Mouse (Mus musculus) lung, embryonic 15.5 days (tissue): ENCODE measurements around the gene Ppp4c. TPM values are rescaled to one million over a fixed set of nuclear protein-coding genes. Genes with fewer than 3 reads are reported as not detected.

Source experiments
- ATAC-seq: fragments of 200-750 bp; cut with Nextera tagmentation; 2 replicates; pipeline ENCODE4 v1.8.0; 2017; ENCODE audit warnings: moderate number of reproducible peaks, borderline replicate concordance; ENCODE audit not compliant: low FRiP score, low TSS enrichment; ENCODE audit errors: extremely low read depth
- H3K27ac ChIP-seq: fragments of 300-500 bp; sonication (generic); 2 replicates; pipeline ENCODE4 v1.5.1; 2015; ENCODE audit warnings: moderate library complexity, mild to moderate bottlenecking, inconsistent platforms
- H3K27me3 ChIP-seq: fragments of 300-500 bp; sonication (generic); 2 replicates; pipeline ENCODE4 v1.6.1; 2015; ENCODE audit warnings: inconsistent platforms
- H3K36me3 ChIP-seq: fragments of 300-500 bp; sonication (generic); 2 replicates; pipeline ENCODE4 v1.6.1; 2015; ENCODE audit warnings: inconsistent platforms
- H3K4me1 ChIP-seq: fragments of 300-500 bp; sonication (generic); 2 replicates; pipeline ENCODE4 v1.6.1; 2015; ENCODE audit warnings: inconsistent platforms
- H3K4me2 ChIP-seq: fragments of 300-500 bp; sonication (generic); 2 replicates; pipeline ENCODE4 v1.6.1; 2015; ENCODE audit warnings: inconsistent platforms, mild to moderate bottlenecking, moderate library complexity
- H3K4me3 ChIP-seq: fragments of 300-500 bp; sonication (generic); 2 replicates; pipeline ENCODE4 v1.5.1; 2015; ENCODE audit warnings: mild to moderate bottlenecking, inconsistent platforms
- H3K9ac ChIP-seq: fragments of 300-500 bp; sonication (generic); 2 replicates; pipeline ENCODE4 v1.6.1; 2015; ENCODE audit warnings: inconsistent platforms
- H3K9me3 ChIP-seq: fragments of 300-500 bp; sonication (generic); 2 replicates; pipeline ENCODE4 v1.6.1; 2016; ENCODE audit warnings: inconsistent platforms
- WGBS: fragments of 180-500 bp; shearing (Covaris S2); methylation state at CpG from one replicate; pipeline ENCODE4 v1.1.7; 2015; 5-methylcytosine and 5-hydroxymethylcytosine counted together
- polyA plus RNA-seq: library from polyadenylated mRNA; unstranded; fragments of >200 nt; fragmentation: Nextera tagmentation; extraction: Ambion mirVana; gene quantifications from 2 replicates; pipeline ENCODE4 v1.2.1, GENCODE M21; 2015

Gene Ppp4c
- polyA plus RNA-seq: 260 and 262 TPM in 2 replicates

GRCm38 (mm10) chr7:126791851-126792720 is at the start of gene Ppp4c:
Gene Ppp4c (minus strand): TSS chr7:126792496.
- no peaks in the 10 kb centered on the region for H3K9me3 ChIP-seq
- H3K27ac ChIP-seq: peak within 1 kb of the TSS; percentile 98
- ATAC-seq: peak; percentile 86
- H3K4me3 ChIP-seq: peak within 1 kb of the TSS; percentile 74
- peaks cover 66% of the 10 kb centered on the region for H3K36me3 ChIP-seq
- no peaks in the 10 kb centered on the region for H3K27me3 ChIP-seq
- under 1% methylated on average over 77 of the region's 83 CpGs for WGBS
- H3K4me2 ChIP-seq: peak within 1 kb of the TSS; percentile 62
- peaks cover 26% of the 10 kb centered on the region for H3K4me1 ChIP-seq
- H3K9ac ChIP-seq: peak within 1 kb of the TSS; percentile 84

- no peak for ATAC-seq
- H3K9ac ChIP-seq: no peak overlapping the region
- H3K27ac ChIP-seq: no peak overlapping the region
- H3K9me3 ChIP-seq: no peaks in the 10 kb centered on the region
- H3K36me3 ChIP-seq: no peaks in the 10 kb centered on the region
- H3K27me3 ChIP-seq: no peaks in the 10 kb centered on the region
- no peak overlapping the region for H3K4me3 ChIP-seq
- no peak overlapping the region for H3K4me2 ChIP-seq
- H3K4me1 ChIP-seq: peaks cover 4% of the 10 kb centered on the region; the same call in 1 of the 2 replicates
- 88% methylated on average over 1 of the region's 1 CpGs for WGBS
These were observed 41.0 kb upstream of the Ppp4c start for GRCm38 (mm10) chr7:126833294-126833693.

GRCm38 (mm10) chr7:126832036-126832598 is 39.8 kb upstream of the Ppp4c start:
- Histone ChIP-seq H3K9ac (no peak overlapping the region), H3K27ac (no peak overlapping the region), H3K27me3 (no peaks in the 10 kb centered on the region), H3K36me3 (no peaks in the 10 kb centered on the region), H3K4me2 (peak overlapping the region; percentile 54), H3K4me1 (peaks cover 4% of the 10 kb centered on the region; the same call in 1 of the 2 replicates), H3K4me3 (peak overlapping the region; percentile 29), H3K9me3 (no peaks in the 10 kb centered on the region)
- ATAC-seq: peak; percentile 73; the same call in 1 of the 2 replicates
- under 1% methylated on average over 21 of the region's 21 CpGs for WGBS

- Histone ChIP-seq H3K9ac (no peak within 1 kb of the TSS), H3K4me1 (peaks cover 4% of the 10 kb centered on the region; the same call in 1 of the 2 replicates), H3K36me3 (no peaks in the 10 kb centered on the region), H3K9me3 (no peaks in the 10 kb centered on the region), H3K27me3 (no peaks in the 10 kb centered on the region), H3K4me2 (peak within 1 kb of the TSS; percentile 54), H3K4me3 (peak within 1 kb of the TSS; percentile 29), H3K27ac (no peak within 1 kb of the TSS)
- 54% methylated on average over 5 of the region's 5 CpGs for WGBS
- no peak for ATAC-seq
These were observed 39.2 kb upstream of the Ppp4c start, which contains the start of gene 4930451I11Rik for GRCm38 (mm10) chr7:126831539-126831938. Gene 4930451I11Rik (minus strand): TSS chr7:126831639.

GRCm38 (mm10) chr7:126825952-126826351 is 33.7 kb upstream of the Ppp4c start:
- H3K27me3 ChIP-seq: peaks cover 26% of the 10 kb centered on the region
- WGBS: 59% methylated on average over 5 of the region's 5 CpGs
- H3K27ac ChIP-seq: no peak overlapping the region
- H3K4me3 ChIP-seq: no peak overlapping the region
- 0 out of 2 replicates have a peak, but pooled peaks cover 8% of the 10 kb centered on the region for H3K4me1 ChIP-seq
- no peak overlapping the region for H3K4me2 ChIP-seq
- no peak overlapping the region for H3K9ac ChIP-seq
- no peaks in the 10 kb centered on the region for H3K9me3 ChIP-seq
- ATAC-seq: no peak
- H3K36me3 ChIP-seq: no peaks in the 10 kb centered on the region

GRCm38 (mm10) chr7:126825403-126825802 is 33.1 kb upstream of the Ppp4c start:
- no peak overlapping the region for H3K27ac ChIP-seq
- H3K36me3 ChIP-seq: no peaks in the 10 kb centered on the region
- H3K4me1 ChIP-seq: 0 out of 2 replicates have a peak, but pooled peaks cover 8% of the 10 kb centered on the region
- no peak for ATAC-seq
- no peak overlapping the region for H3K4me2 ChIP-seq
- peaks cover 26% of the 10 kb centered on the region for H3K27me3 ChIP-seq
- WGBS: 16% methylated on average over 8 of the region's 8 CpGs
- H3K4me3 ChIP-seq: no peak overlapping the region
- H3K9ac ChIP-seq: no peak overlapping the region
- H3K9me3 ChIP-seq: no peaks in the 10 kb centered on the region

- WGBS: 8% methylated on average over 10 of the region's 10 CpGs
- peaks cover 26% of the 10 kb centered on the region for H3K27me3 ChIP-seq
These were observed 31.6 kb upstream of the Ppp4c start for GRCm38 (mm10) chr7:126823940-126824339.

GRCm38 (mm10) chr7:126823202-126823711 is 31.0 kb upstream of the Ppp4c start:
- Histone ChIP-seq H3K36me3 (no peaks in the 10 kb centered on the region), H3K4me2 (peak overlapping the region; percentile 50), H3K27ac (no peak overlapping the region), H3K4me1 (0 out of 2 replicates have a peak, but pooled peaks cover 8% of the 10 kb centered on the region), H3K27me3 (peaks cover 26% of the 10 kb centered on the region), H3K4me3 (peak overlapping the region; percentile 19), H3K9ac (no peak overlapping the region), H3K9me3 (no peaks in the 10 kb centered on the region)
- ATAC-seq: no peak
- 4% methylated on average over 12 of the region's 19 CpGs for WGBS

More at GRCm38 (mm10) chr7:126823940-126824339, 31.6 kb upstream of the Ppp4c start:
- H3K27ac ChIP-seq: no peak overlapping the region
- no peaks in the 10 kb centered on the region for H3K36me3 ChIP-seq
- H3K4me2 ChIP-seq: no peak overlapping the region
- no peak overlapping the region for H3K4me3 ChIP-seq
- H3K9me3 ChIP-seq: no peaks in the 10 kb centered on the region
- H3K9ac ChIP-seq: no peak overlapping the region
- 0 out of 2 replicates have a peak, but pooled peaks cover 8% of the 10 kb centered on the region for H3K4me1 ChIP-seq
- ATAC-seq: no peak

- no peak overlapping the region for H3K9ac ChIP-seq
- 11% methylated on average over 9 of the region's 9 CpGs for WGBS
- no peaks in the 10 kb centered on the region for H3K36me3 ChIP-seq
- 0 out of 2 replicates have a peak overlapping the region, but pooled peaks have one; percentile 19 for H3K4me3 ChIP-seq
- H3K4me1 ChIP-seq: 0 out of 2 replicates have a peak, but pooled peaks cover 8% of the 10 kb centered on the region
- no peak for ATAC-seq
- H3K9me3 ChIP-seq: no peaks in the 10 kb centered on the region
- peak overlapping the region; percentile 50; the same call in 1 of the 2 replicates for H3K4me2 ChIP-seq
- peaks cover 26% of the 10 kb centered on the region for H3K27me3 ChIP-seq
- H3K27ac ChIP-seq: no peak overlapping the region
These were observed 30.4 kb upstream of the Ppp4c start for GRCm38 (mm10) chr7:126822741-126823140.

- no peaks in the 10 kb centered on the region for H3K9me3 ChIP-seq
- peaks cover 26% of the 10 kb centered on the region for H3K27me3 ChIP-seq
- H3K27ac ChIP-seq: no peak overlapping the region
- 0 out of 2 replicates have a peak, but pooled peaks cover 8% of the 10 kb centered on the region for H3K4me1 ChIP-seq
- 23% methylated on average over 7 of the region's 7 CpGs for WGBS
- H3K9ac ChIP-seq: no peak overlapping the region
- H3K36me3 ChIP-seq: no peaks in the 10 kb centered on the region
- no peak overlapping the region for H3K4me2 ChIP-seq
- ATAC-seq: peak; percentile 9; the same call in 1 of the 2 replicates
- no peak overlapping the region for H3K4me3 ChIP-seq
These were observed 29.7 kb upstream of the Ppp4c start for GRCm38 (mm10) chr7:126821835-126822511.

GRCm38 (mm10) chr7:126818818-126819217 is 26.5 kb upstream of the Ppp4c start:
- WGBS: 32% methylated on average over 1 of the region's 1 CpGs
- no peak overlapping the region for H3K4me3 ChIP-seq
- no peaks in the 10 kb centered on the region for H3K9me3 ChIP-seq
- peaks cover 17% of the 10 kb centered on the region for H3K27me3 ChIP-seq
- H3K27ac ChIP-seq: no peak overlapping the region
- H3K36me3 ChIP-seq: no peaks in the 10 kb centered on the region
- no peak overlapping the region for H3K4me2 ChIP-seq
- 0 out of 2 replicates have a peak, but pooled peaks cover 10% of the 10 kb centered on the region for H3K4me1 ChIP-seq
- no peak for ATAC-seq
- no peak overlapping the region for H3K9ac ChIP-seq
